Mouse (Mus musculus) layer of hippocampus, adult 9-11 months (tissue): Measurements from ENCODE around the gene Rin2.

ENCODE experiments used
- DNase-seq: peaks from one replicate; pipeline ENCODE4 v3.0.0; 2022

The Rin2 gene

DNA sequence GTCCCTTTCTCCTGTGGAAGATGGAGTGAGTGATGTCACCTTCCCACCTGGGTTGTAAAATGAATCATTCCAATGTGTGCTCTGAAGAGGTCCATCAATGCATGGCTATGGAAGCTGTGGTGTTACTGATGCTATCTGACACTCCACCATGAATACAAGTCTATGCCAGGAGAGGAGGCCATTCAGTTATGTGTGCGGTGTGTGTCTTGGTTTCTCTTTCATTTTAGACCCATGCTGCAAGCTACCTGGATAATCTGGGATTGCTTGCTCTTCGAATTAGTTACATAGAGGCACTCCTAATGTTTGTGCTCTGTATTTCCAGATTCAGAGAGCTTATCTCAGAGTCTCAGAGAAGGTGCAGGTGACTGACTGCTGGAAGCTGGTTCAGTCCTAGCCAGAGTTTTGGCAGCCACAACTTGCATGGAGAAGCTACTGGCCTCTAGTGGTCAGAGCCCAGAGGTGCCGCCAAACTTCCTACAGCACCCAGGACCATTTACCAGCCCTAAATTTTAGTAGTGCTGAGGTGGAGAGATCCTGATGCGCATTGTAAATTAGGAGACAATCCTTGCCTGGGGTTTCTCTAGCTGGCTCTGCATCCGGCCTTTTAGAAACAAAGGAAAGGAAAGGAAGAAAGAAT lies 119.4 kb downstream of the Rin2 start:
- peak; percentile 59 for DNase-seq

DNA sequence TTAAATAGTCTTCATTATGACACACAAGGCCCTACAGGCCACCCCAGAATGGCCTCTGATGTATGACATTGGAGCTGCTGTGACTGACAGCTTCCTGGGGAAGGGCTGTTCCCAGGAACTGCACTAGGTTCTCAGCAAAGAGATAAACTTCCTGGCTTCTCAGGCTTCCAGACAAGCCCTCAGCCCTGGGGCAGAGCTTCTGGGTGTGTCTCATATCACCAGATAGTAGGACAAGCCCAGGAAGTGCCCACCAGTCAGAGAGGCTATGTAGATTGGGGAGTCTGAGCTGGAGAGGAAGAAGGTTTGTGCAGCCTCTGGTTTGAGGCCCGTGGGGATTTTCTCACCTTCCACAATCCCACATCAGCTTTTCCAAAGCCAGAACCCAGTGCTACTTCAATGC lies 122.8 kb downstream of the Rin2 start:
- DNase-seq, result no peak

DNA sequence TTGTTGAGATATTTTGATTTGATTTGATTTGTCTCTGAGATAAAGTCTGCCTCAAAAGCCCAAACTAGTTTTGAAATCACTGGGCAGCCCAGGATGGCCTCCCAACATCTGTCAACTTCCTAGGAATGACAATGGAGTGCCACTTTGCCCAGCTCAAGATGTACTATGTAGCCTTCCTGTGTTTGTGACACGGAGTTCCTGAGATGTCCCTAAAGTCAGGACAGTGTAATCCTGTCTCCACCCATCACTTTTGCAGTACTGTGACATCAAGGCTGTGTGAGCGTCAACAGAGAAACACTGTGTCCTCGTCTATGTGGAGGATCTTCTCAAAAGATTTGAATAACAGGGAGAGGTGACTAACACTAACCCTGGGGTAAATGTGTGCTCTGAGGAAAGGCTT lies 123.9 kb downstream of the Rin2 start:
- DNase-seq, result no peak

DNA sequence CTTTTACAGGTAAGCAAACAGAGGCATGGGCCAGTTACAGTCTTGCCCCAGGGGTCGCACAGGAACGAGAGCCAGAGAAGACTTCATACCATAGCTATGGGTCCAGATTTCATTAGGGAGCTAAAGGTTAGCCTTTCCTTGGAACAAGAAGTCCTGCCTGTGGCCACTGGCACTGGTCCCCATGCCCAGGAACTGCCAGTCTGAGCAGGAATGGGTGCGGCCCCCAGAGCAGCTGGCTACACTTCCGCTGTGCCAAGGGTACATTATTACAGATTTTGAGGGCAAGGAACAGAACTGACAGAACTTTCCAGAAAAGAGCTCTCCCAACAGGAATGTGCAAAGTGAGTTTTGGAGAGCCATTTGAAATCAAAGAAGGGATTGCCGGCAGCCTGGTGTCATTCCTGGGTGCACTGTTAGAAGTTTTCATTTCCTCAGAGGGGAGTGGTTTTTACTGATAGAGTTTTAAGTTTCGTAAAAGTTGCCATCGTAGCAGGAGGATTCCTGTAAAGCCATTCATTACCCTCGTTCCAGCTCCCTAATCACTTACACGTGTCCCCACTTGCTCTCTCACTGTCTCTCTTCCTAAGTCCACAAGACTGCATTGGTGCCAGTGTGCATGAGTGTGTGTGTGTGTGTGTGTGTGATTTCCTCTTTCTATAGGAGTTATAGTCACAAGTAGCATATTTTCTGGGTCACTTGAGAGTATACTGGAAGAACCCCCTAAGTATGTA lies 126.5 kb downstream of the Rin2 start:
- no peak for DNase-seq

DNA sequence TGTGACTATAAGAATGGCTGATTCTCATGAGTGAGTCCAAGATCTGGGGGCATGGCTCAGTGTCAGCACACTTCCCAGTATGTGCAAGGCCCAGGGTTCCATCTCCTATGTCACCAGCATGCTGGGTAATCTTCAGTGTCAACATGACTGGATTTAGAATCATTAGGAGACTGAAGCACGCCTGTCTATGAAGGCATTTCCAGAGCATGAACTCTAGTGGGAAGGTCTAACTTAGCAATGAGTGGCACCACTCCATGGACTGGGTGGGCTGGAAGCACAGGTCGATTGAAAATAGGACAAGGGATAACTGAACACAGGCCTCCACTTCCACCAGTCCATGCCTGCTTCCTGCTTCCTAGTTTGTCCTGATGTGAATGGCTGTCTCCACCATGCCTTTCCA lies 127.6 kb downstream of the Rin2 start:
- no peak for DNase-seq

DNA sequence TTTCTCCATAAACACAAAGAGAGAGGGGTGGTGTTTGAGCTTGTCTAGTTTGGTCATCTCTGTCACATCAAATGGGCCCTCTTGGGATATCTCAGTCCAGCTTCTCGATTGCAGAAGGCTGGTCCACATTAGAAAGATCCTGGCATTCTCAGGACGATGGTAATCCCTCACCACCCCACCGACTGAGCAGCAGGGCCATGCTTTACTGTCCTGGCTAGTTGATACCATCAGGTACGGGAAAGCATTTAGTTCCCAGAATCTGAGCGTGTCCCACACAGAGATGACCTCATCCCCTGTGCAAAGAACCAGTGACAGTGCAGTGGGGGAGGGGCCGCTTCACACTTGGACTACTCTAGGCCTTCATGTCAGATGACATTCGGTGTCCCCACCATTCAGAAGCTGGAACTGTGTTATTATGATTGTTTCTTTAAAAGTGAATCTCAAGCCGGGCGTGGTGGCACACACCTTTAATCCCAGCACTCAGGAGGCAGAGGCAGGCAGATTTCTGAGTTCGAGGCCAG lies 128.9 kb downstream of the Rin2 start:
- no peak for DNase-seq

DNA sequence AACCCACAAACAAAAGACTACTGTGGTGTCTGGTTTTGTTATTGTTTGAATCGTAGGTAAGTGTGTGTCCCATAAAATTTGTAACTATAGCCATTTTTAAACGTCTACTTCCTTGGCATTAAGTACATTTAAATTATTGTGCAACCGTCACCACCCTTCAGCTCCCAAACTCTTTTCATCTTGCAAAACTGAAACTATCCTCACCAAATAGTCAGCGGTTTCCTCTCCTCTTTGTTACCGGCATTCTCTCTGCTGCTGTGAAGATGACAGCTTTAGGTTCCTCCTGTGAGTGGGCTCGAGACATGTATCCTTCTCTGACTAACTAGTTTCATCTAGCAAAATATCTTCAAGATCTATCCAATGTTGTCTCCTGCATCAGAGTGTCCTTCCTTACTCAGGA lies 129.5 kb downstream of the Rin2 start:
- no peak for DNase-seq

DNA sequence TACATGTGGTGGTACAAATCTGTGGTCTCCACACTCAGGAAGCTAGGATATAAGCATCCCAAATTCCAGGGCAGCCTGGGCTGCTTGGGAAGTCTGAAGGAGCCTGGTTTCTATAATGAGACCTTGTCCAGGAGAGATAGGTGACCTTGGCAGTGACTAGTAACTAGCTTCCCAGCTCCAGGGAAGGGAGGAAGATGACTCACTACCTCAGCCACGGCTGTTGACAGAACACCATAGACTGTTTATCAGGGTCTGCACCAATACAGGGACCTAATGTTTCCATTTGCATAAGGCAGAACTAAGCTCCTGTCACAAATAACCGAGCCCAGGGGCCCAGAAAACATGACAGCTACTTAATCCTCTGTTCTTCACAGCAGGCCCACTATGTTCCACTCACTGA lies 132.3 kb downstream of the Rin2 start:
- DNase-seq, result no peak

DNA sequence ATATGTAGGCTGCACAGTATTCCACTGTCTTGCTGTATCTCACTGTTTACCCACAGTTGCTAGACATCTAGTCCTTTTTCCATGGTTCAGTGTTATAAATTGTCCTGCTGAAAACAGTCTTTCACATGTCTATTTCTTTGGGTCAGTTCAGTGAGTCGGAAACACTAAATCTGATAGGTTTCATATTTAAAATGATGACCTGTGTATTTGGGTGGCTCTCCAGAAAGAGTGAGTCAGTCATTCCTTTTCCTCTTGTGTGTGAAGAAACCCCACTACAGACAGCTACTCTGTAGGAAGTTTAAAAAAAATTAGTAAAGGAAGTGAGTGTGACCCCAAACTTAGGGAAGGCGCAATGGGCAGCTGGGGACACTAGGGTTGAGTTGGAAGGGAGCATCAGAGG lies 133.2 kb downstream of the Rin2 start:
- DNase-seq, result no peak

DNA sequence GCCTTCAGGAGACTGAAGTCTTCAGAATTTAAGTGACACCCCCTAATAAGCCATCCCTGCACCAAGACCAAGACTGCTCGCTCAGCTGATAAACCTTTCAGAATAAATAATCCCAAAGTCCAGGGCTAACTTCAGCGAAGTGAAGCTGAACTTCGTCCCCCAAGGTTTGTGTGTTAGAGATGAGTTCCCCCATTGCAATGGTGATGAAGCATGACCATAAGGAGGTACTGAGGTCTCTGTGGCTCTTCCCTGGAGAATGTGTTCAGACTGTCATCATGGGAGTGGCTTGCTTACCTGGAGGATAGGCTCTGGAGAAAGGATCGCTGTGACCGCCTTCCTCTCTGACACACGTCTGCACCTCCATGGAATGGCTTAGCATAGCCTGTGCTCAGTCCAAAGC lies 133.7 kb downstream of the Rin2 start:
- no peak for DNase-seq

DNA sequence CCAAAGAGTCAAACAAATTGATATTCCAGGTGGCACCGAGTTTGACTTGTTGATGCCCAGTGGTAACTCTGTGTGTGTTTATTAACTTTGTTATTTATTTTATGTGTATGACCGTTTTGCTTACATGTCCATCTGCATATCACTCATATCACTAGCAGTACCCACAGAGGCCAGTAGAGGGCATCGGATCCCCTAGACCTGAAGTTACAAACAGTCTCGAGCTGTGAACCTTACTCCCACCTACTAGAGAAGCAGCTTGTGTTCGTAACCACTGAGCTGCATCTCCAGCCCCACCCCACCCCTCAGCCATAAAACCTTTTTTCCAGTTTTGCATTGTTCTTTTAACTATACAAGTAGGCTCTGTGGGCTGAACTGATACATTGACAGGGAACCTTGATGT lies 135.7 kb downstream of the Rin2 start:
- DNase-seq, result no peak

DNA sequence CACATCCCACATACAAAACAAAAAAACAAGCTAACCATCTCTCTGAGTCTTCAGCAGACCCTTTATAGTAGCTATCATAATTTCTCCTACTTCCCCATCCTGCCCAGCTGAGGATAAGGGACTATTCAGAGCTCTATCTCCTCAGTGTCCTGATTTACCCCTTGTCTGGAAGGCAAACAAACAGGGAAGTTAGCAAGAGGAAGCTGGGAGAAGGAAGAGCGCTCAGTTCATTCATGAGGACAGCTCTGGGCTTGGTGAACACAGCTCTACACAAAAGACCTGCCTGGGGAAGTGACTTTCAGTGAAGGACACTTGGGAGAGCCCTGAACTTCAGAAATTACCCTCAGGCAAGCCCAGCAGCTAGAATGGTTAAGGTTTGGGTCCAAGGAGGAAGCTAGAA lies 137.8 kb downstream of the Rin2 start:
- DNase-seq, result no peak

DNA sequence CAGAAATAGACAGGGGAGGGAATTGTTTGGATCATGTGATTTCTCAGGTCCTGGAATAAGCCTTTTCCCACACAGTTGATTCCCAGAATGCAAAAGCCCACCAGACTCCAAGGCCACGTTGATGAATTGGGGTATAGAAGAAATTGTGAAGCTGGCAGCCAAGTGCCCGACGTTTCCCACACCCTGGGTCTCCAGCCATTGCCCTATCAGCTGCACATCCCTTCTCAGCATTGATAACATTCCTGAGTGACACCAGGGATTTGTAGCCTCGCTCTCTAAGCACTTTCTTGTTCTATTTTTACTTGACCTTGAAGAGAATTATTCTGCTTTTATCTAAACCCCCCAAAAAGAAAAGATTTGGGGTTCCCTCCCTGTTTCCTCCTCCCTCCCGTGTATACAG lies 142.2 kb downstream of the Rin2 start:
- DNase-seq, result no peak

DNA sequence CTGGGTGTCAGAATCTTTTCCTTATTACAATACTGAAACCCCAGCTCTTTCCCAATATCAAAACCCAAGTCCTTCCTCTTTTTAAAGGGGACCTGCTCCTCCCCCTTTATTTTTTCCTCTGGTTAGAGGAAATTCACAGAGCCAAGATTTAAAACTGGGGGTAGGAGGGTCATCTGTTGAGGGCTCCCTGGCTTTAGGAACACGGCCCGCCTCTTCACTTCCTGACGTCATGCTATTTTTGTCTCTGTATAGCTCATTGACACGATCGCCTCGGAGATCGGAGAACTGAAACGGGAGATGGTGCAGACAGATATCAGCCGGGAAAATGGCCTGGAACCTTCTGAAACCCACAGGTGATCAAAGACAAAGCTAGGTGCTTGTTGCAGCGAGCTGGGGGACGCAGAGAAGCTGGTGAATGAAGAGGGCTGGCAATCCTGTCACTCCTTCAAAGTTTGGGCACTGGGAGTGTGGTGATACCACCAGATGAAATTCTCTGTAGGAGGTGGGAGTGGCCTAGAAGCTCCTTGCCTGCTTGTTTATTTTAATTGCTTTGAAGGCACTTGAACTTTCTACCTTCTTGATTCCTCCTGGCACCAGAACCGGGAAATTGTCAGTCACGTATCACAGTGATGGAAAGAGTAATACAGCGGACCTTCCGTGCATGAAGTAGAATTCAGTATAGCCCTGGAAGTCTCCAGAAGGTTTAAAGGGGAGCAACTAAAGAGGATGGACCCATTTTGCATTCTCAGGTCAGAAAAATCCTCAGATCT lies 147.2 kb downstream of the Rin2 start:
- DNase-seq, result peak; percentile 77

DNA sequence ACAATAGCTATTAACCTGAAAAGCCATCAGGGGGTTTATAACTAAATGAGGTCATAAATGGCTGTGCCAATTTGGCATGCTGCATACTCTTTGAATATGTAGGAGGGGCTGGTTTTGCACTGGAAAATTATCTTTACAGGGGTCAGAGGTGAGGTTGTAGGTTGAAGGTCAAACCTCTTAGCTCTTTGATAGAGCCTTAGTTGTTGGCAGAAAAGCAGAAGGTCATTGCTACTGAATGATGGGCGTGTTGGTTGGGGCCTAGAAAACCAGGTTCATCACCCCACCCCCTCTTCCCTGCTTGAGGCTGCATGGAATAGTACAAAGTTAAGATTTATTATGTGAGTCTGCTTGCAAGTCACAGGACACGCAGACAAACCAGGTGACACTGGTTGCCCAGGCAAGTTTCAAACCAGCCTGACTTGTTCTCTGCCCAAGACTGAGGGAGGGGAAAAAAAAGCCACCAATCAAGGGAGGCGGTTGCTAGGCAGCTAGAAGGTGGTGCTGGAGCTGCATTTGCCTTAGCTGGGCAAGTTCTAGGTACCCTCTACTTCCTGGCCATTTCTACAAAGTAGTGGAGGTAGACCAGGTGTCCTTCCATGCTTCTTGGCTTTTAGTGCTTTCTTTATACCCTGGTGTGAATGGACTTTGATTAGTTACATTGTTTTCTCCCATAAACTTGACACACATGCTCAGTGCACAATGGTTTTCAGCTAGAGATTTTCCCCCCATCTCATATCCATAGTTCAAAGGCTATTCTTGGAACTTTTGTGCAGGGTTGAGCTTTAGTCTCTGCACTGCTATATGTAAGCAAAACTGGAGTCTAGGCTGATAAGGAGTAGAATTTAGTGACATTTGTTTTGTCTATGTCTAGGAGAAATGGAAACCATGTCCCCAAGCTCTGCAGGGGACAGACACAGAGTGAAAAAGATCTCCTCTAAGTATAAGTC lies 148.0 kb downstream of the Rin2 start:
- DNase-seq, result no peak

DNA sequence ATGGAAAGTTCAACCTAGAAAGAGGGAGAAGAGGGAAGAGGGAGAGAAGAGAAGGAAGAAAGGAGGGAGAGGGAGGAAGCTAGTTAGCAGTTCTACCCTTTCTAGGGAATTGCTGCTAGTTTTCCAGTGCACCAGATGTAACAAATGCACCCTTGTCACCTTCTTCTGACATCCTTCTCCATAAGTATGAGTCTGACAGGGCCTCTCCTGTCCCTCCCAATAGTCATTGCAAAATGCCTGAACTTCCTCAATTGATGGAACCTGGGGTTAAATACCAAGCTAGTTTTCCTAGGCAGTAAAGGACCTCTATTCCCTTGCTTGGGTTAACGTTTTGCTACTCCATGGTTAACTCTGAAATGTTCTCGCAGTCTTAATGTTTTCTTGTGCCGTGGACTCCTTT lies 149.7 kb downstream of the Rin2 start:
- no peak for DNase-seq

DNA sequence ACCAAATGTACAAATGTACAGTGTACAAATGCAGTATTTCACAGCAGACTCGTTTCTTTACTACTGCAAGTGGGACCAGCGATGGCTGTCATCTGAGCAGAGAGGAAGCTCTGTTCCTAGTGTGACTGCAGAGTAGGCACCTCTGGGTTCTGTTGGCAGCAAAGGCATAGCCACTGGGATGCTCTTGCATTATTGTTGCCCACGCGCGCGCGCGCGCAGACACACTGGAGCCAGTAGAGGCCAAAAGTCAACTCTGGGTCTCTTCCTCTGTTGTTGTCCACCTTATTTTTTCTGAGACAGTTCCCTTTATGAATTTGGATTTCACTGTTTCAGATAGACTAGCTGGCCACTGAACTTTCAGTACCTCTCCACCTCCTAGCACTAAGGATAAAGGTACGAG lies 150.2 kb downstream of the Rin2 start:
- peak; percentile 15 for DNase-seq

DNA sequence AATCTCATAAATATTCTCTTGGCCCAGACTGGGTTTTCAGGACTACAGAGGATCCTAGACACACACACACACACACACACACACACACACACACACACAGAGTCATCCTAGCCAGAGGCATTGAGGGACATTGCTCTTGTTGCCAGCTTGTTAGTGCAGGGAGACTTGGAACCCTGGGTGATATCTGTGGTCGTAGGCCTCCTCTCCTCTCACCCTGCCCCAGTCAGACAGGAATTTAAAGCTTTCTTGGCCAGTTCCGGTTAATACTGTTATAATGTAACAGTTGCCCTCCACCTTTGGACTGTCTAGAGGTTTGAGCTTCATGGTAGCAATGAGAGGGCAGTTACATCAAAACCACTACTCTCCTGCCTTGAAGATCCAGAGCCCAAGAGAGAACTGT lies 152.9 kb downstream of the Rin2 start:
- DNase-seq, result no peak

DNA sequence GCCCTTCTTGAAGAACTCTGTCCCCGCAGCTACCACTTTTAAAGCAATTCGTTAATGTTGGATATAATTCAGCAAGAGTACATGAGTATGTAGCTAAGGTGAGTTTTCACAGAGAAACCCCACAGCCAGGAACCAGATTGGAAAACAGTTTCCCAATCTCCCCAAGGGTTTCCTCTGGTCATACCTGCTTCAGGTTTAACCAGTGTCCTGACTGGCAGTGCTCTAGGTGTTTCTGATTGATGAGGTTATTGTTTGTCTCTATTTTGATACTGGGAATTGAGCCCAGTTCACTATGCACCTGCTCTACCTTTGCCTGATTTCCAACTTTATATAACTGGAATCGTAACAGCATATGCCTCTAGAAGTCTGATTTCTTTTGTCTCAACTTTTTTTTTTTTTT lies 153.6 kb downstream of the Rin2 start:
- no peak for DNase-seq

DNA sequence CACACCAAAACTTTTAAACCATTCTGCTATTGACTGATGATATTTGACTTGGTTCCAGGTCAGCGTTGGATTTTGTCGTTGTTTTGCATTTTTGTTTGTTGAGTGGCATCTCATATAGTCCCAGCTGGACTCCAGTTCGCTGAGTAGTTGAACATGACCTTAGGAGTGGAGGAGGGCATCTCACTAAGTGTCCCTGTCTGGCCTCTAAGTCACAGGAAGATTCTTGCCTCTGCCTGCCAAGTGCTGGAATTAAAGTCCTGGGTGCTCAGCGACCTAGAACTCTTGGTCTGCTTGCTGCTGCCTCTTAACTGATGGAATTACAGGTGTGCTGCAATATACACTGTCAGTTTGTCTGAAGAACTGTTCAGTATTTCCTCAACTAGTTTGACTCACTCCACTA lies 154.2 kb downstream of the Rin2 start:
- DNase-seq, result no peak

DNA sequence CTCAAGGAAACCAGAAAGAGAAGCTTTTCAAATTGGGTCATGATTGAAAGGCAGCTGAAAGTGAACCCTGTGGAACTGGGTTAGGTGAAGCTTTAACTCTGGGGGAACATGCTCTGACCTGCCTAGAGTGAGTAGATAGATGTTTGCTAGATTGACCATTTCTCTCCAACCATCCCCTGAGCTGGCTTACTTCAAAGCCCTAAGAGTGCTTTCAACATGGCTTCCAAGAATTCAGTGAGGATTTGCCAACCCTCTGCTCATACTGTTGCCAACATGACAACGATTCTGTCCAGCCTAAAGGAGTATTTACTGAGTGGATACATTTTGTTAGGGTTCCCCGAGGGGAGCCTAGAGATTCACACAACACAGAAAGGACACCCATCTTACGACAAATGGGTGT lies 155.4 kb downstream of the Rin2 start:
- no peak for DNase-seq

DNA sequence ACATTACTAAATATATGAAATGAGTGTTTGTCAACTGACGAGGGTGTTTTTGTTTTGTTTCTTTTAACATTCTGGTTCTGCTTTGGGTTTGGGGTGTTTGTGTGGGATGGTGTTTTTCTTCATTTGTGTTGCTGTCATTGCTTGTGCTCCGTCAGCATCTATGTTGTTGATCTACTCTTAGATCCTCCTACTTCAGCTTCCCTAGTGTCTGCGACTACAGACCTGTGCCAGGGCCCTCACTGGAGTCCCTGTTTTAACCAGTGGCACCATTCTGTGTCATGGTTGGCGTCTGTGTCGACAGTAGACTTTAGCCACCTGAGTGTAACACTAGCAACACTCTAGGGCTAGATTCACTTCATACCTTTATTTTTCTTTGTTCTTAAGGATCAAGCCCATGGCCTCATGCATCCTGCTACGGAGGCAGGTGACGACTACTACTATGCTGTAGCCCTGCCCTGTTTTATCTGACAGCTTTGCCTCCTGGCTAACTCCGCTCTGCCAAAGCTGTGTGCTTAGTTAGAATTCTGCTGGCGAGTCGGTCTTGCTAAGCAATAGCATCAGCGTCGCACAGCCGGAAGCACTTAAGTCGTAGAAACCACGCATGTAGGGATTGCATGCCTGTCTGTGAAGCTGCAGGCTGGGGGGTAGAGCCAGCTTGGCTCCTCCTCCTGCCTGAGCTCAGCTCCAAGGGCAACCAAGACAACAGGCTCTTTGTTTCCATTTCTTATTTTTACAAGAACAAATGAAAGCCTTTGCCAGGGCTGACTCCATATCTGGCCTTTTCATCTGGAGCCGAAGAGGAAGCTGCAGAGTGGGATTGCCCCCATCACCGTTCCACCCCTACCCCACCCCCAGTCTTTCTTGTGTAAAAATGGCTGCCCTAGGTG lies 157.2 kb downstream of the Rin2 start:
- DNase-seq, result peak; percentile 74
